Mouse (Mus musculus) layer of hippocampus, adult 9-10 months (tissue): Measurements from ENCODE around the gene Cnot6l.
A peak's percentile ranks its signal among the peaks of the same experiment; 100 is the strongest.

ENCODE experiments used
- DNase-seq: peaks from one replicate; pipeline ENCODE4 v3.0.0; 2022; ENCODE audit warnings: low spot score

The Cnot6l gene

DNA sequence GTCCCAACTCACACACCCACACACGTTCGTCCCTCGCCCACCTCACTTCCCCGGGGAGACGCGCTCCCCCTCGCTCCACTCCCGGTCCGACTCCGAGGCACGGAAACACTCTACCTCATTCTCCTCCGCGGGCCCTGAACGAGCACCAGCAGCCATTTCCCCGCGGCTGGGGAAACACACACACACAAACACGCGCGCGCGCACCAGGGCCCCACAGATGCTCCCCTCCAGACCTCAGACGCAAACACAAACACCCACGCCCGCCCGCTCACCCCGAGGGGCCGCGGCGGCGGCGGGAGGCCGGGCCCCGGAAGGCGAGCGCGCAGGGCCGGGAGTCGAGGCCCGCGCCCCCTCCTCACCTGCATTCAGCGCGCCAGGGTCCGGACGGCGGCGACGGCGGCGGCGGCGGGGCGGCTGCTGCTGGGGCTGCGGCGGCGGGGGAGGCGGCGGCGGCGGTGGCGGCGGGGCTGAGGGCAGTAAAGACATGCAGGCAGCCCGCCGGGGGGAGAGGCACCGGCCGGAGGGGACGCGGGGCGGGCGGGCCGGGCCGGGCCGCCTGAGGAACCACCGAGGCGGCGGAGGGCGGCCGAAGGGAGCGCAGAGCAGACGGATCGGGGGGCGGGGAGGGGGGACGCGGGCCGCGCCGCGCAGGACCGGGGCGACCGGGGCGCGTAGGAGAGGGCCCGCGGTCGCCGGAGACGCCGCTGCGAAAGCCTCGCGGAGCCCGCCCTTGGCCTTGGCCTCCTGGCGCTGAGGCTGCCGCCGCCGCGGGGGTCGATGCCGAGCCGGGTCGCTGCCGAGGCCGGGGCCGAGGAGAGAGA lies 2.2 kb downstream of the Cnot6l start:
- DNase-seq: peak; percentile 20

DNA sequence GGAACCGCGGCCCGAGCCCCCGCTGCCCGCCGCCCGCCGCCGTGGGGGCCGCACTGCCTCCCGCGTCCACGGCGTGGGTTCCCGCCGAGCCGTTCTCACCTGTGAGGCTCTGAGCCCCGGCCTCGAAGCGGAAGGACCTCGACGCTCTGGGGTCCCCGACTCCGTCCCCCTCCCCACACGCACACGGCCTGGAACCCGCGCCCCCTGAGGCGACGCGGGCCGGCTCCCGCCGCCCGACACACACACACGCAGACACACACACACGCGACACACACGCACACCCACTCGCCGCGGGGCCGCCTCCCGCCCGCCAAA lies 2.8 kb downstream of the Cnot6l start:
- DNase-seq: no peak

- peak; percentile 11 for DNase-seq
Observed at GRCm38 (mm10) chr5:96160467-96161262, 3.3 kb downstream of the Cnot6l start.

- DNase-seq: no peak
Observed at GRCm38 (mm10) chr5:96142351-96142750, 21.6 kb downstream of the Cnot6l start.

- DNase-seq: no peak
Observed at GRCm38 (mm10) chr5:96130683-96131082, 33.3 kb downstream of the Cnot6l start.

GRCm38 (mm10) chr5:96126856-96127255 lies 37.1 kb downstream of the Cnot6l start:
- DNase-seq: no peak

DNA sequence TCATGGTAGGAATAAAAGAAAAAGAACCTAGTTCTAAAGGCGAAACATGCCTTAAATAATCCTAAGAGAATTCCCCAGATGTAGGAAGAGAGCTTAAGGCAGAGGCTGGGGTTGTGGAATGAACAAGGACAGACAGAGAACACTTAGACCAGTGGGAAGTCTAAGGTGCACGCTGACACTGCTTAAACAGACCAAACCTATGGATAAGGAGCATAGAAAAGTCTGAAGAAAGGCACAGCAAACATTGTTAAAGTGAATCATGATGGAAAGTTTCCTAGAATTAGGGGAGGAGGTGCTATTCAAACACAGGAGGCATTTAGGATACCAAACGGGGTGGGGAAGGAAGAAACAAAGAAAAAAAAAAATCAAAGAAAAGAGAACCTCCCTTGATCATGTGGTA lies 49.0 kb downstream of the Cnot6l start:
- DNase-seq: no peak

DNA sequence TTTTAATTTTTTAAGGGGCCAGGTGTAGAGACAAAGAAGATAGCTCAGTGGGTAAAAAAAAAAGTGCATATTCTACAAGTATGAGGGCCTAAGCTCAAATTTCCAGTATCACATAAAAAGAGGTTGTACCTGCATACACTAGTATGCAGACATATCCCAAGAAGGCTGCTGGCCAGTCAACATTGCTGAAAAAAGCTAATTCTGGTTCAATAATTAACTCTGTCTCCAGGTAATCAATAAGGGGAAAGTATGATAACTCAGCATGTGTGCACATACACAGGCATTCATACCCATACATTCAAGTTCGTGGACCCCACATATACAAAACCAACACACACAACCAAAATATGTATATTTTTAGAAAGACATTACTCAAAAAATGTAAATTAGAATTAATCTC lies 59.3 kb downstream of the Cnot6l start:
- no peak for DNase-seq

- DNase-seq: no peak
Observed at GRCm38 (mm10) chr5:96091468-96091867, 72.5 kb downstream of the Cnot6l start.

GRCm38 (mm10) chr5:96085324-96085723 lies 78.6 kb downstream of the Cnot6l start:
- no peak for DNase-seq

DNA sequence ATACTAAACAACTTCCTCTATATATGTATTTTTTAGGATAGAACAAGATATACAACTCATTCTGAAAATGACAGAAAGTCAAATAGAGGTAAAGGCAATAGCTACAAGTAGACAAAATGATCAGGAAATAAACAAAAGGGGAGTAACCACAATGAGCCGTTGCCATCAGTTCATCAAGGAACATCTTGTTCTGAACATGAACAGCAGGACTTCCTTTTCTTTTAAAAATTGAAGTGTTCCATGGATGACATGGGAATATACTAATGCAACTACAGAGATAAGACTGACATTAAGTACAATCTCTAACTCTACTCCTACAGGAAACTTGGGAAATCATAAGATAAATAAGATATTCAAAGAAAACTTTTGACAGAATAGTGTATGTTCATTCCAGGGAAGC lies 84.9 kb downstream of the Cnot6l start:
- no peak for DNase-seq

DNA sequence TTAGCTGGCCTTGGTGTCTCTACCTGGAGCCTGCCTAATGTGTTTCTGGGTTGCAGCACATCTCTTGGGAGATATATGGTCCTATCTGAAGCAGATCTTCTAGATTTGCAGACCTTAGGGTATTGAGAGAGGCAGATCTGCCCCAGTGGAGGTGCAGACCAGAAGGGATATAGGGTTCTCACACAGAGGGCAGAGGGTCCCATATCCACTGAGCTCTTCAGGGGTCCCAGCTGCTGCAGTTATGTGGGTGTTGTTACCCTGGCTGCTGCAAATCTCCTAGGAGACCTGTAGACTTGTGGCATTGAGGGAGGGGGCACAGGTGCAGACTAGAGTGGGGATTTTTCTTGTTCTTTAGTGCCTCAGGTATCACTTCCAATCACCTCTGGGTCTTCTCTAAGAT lies 98.4 kb downstream of the Cnot6l start:
- DNase-seq: no peak

- DNase-seq: no peak
Observed at GRCm38 (mm10) chr5:96042492-96042891, 121.5 kb downstream of the Cnot6l start.

DNA sequence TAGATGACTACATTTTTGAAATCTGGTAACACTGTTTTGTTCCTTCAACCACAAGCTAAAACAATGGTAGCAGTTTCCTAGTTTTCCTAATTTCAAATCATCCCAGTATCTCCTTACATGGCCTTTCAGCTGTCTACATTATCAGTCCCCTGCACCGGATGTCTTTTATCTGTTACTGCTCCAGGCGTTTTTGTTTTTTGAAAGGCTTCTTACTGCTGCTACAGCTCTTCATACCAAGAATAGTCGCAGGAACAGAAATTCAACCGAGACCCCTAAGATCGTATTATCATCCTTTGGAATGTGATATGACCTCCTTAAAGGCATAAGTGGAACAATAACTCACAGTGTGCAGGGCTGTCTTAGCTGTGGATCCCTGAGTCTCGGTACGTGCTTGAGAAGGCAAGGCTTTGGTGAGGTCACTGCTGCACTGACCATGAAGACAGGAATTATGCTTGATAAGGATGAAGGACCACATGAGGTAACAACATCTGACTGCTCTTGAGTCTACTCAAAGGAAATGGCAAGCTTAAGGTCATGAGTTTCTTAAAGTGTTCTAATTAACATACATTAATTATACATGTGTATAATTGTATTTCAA lies 122.4 kb downstream of the Cnot6l start:
- DNase-seq: no peak

GRCm38 (mm10) chr5:96039188-96039840 lies 124.7 kb downstream of the Cnot6l start:
- no peak for DNase-seq

DNA sequence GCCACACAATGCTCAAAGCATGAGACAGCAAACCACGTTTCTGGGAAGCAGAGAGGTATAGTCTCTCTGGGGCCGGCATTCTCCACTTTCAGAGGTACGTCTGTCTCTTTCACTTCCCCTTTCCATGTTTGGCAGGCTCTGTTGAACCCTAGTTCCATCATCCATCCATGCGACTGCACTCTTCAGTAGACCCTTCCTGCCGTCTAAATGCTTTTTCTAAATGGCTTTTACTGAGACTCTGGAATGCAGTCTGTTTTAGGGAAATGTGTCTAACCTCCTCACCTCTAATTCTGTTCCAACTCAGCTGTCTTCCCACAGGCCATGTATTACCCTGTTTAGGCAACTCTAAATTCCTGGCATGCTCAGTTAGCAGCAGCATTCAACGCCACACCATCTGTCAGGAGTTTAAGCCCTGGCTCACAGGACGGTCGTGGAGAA lies 126.3 kb downstream of the Cnot6l start:
- no peak for DNase-seq

DNA sequence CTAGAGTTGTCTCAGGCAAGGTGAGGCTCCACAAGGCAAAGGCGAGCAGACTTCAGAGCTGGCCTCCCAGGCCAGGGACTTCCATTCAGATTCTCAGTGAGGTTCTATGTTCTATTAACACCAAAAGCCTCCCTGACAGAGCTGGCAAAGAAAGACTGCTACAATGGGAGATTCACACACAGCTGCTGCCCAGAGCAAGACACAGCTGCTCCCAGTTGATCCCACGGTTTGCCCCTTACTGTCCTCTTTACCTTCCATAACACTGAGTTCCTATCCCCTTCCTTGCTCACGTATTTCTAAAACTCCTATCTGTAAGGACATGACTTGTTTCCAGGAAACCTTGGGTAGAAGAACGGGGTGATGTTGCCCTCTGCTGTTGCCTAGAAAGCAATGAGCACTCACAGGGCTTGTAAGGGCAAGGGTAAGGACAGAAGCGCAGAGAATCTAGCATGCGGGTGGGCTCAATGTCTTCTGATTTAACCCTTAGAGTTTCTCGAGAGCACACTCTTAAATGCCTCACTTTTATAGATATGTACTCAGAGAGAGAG lies 127.8 kb downstream of the Cnot6l start:
- no peak for DNase-seq

GRCm38 (mm10) chr5:96034101-96034500 lies 129.9 kb downstream of the Cnot6l start:
- DNase-seq: no peak

DNA sequence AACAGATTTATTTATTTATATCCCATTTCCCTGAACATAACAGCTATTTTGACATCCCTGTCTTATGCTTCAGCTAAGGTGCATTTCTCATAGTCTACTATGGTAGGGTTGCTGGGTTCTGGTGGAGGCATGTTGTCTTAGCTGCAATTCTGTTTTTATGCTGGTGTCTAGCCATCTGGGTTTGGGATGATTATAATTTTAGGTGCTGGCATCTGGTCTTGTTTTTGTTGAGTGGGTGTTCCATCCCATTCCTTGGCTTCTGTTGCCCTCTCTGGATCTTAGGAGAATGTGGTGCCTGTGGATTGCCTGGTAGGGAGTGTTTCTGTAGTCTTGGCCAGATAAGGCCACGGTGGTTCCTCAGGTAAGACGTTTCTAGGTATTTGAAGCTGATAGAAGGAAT lies 134.2 kb downstream of the Cnot6l start:
- DNase-seq: peak; percentile 55
